Mouse (Mus musculus) gastrocnemius, postnatal 14 days (tissue): ENCODE results near the gene Ptpn12. TPM values are rescaled to one million over a fixed set of nuclear protein-coding genes. Genes with fewer than 3 reads are reported as not detected.

Source experiments
- DNase-seq: peaks from one replicate; pipeline ENCODE4 v3.0.0; 2021; ENCODE audit warnings: mixed read lengths
- intact Hi-C: fragments of 180-260 bp; cut with DNase I; formaldehyde crosslinking; loops from one replicate; pipeline ENCODE4 v1.15.1; 2025; ENCODE audit warnings: low total_unique reads
- long read RNA-seq, 2 experiments: library from polyadenylated mRNA; stranded (forward); transcript quantifications; one replicate each; pipeline ENCODE4 v2.0.0; 2021
- total RNA-seq, 2 experiments: library from RNA; stranded (reverse); gene quantifications; 2 replicates each; pipeline ENCODE4 v1.2.3; 2021

Ptpn12 gene
- 10 to 100 TPM; 19.6 to 21.2 TPM for total RNA-seq
- long read RNA-seq, experiment 1, partial matches to known transcripts: 0 of 2 reads
- long read RNA-seq, experiment 1, other reads (novel, unspliced or antisense): 1 of 2 reads
- long read RNA-seq, experiment 2, partial matches to known transcripts: 0 of 1 reads
- long read RNA-seq, experiment 2, other reads (novel, unspliced or antisense): 0 of 1 reads

DNA sequence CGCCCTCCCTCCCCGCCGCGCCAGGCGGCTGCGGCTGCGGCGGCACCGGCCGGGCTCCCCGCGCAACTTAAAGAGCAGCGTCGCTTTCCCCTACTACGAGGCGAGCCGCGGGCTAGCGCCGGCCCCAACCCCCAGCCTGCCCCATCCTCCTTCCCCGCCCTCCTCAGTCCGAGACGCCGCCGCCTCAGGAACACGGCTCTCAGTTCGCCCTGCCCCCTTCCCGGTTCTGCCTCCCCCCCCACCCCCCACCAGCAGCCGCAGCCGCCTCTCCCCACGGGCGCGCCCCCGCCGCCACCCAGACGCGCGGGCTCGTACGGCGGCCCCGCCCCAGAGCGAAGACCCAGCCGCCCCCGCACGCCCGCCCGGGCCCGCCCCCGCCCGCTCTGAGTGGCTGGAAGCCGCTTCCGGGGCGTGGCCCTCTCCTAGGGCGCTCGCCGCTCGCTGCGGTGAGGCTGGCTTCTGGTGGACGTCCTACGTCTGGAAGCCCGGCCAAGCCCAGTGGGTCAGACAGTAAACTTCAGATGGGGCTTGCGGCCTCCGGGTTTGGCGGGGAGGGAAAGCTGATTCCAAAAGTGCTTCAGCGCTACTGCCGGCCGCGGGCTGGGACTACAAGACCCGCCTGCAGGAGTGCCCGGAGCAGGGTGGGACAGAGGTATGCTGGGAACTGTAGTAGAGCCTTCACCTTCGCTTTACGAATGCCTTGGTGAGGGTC lies at the start of gene Ptpn12:
Gene Ptpn12, minus strand, starts transcription at position 92 of the 712 bp plus-strand sequence.
- intact Hi-C loops: no loop called here
- peak; percentile 98 for DNase-seq

DNA sequence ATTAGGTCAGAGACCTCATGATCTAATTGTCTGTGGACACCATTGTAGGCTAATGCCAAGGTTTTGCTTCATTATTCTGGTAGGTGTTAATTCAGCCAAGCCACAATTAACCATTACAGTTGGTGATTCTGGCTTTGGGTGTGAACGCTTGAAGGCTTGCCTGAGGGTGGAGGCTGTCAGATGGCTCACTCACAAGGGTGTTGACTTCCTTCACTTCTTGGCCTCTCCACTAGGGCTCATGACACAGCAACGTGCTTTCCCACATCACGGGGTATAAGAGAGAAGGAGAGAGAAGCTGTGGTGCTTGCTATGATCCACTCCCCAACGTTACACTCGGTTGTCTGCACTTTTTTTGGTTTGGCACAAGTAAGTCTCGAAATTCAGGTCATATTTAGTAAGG lies 35.5 kb upstream of the Ptpn12 start:
- DNase-seq: no peak
- intact Hi-C loops: no loop called here

DNA sequence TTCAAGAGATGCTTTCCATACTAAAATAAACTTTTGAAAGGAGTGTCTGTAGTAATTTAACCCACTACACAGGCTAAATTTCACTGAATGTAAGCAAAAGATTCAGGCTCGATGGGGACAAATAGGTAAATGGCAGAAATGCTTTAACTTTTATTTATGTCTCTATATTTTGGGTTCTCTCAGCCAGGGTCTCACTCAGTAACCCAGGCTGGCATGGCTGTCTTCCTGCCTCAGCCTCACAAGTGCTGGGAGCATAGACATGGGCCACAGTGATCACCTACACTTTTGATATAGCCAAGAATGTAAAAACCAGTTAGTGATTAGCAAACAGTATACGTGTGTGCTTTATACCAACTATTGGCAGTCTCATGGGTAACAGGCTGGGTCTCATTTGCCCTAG lies 1.5 kb upstream of the Ptpn12 start:
- no peak for DNase-seq
- intact Hi-C loops: no loop called here

DNA sequence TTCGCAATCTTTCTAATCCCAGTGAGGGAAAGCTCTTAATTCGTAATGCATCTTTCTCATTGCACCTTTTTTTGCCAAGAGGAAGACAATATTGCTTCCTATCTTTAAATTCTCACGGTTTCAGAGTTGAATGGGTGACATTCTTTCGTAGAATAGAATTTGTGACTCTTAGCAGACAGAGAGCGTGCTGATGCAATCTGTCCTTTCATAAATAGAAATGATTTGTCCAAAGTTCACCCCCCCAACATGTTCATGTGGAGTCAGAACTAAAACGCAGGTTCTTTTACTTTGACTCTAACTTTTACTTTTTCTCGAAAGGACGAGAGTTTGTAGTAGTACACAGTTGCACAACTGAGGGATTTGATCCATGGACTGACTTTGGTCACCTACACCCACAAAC lies 884 bp upstream of the Ptpn12 start:
- intact Hi-C loops: no loop called here
- no peak for DNase-seq

DNA sequence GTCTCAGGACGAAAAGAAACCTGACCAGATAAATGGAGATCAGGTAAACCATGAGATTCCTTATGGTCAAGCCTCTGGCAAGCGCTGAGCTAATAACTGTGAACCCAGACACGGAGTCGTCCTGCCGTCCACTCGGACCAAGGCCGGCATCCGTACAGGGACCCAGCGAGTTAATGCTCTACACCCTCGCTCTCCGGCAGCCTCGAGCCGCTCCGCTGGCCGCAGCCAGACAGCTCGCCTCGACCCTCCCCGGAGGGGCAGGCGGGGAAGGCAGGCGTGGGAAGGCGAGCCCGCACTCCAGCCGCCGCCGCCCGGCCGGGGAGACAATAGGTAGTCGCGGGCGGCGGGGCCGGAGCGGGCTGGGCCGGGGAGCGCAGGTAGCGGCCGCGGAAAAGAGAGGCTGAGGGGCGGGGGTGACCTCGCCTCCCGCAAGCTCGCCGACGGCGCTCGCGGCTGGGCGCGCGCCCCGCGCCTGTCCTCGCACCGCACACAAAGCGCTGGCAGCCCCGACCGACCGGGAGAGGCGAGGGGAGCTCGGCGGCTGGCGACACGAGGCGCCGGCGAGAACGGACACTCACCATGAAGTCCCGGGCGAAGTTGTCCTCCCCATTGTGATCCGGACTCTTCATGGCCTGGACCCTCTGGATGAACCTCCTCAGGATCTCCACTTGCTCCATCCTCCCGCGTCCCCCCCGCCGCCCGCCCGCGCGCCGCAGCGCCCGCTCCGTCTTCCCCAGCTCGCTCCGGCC lies 466 bp downstream of the Ptpn12 start:
- intact Hi-C loops: no loop called here
- DNase-seq: peak; percentile 55

DNA sequence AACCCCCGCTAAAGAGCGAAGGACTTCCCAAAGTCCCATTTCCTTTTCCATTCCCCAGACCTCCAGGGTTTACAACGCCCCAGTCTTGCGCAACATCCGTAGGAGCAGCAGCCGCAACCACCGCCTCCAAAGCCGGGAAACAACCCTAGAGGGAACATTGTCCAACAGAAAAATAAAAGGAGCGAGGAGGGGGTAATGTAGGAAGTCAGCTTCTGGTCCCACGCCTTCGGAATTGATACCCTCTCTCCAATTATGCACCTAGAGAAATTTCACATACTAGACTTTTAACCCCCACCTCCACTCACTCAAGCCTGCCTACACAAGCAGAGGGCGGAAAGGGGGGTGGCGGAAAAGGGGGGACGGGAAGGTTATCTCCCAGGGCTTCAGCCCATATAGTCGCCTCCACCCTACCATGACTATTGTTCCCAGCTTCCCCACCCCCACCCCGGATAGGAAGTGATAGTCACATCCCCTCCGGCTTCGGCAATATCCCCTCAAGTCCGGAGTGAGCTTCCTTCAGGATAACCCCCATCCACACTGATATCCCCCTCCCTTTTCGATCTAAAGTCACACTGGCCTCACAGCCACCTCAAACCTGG lies 1.1 kb downstream of the Ptpn12 start:
- intact Hi-C loops: no loop called here
- DNase-seq: peak; percentile 82

DNA sequence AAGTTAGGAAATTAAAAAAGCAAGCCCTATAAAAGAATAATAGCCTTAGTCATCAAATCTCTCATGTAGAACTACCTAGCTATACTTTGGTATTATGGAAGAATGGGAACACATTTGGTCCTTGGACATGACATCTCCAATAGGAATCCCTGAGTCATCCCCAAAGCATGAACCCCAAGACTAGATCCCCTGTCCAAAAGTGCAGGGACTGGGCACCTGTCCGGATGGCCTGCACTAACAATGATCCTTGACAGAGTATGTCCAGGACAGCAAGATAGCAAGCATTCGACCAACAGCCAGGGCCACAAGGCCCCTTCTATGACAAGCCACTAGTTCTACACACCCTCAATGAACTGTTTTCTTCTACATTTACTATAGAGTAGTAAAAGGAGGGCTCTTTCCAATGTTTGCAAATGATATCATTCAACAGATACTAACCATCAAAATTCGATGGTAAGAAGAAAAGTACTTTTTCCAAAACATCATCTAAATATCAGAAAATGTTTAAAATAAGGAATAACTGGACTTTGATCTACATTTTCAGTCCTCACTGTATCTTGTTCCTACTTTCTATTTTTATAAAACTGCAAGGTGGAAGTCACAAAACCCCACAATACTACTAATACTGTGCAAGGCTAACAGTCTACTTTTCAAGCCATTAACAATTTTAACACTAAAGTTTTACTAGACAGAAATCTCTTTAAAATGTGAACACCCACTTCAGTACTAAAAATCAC lies 2.0 kb downstream of the Ptpn12 start:
- DNase-seq: no peak
- intact Hi-C loops: no loop called here

DNA sequence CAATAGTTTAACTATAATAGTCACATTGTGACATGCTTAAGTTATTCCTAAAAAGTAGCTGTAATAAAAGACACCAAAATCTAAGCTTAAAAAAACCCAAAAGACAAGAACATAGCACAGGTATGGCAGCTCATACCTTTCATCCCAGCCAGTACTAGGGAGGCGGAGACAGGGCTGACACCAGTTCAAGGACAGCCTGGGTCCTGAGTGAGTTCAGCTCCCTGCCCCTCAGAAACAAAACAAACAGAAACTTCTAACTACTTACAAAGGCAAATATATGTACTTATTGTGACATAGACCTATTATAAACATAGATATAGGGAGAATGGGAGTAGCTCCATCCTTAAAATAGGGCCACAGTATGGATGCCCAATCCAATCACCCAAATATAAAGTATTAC lies 3.2 kb downstream of the Ptpn12 start:
- intact Hi-C loops: no loop called here
- DNase-seq: no peak

DNA sequence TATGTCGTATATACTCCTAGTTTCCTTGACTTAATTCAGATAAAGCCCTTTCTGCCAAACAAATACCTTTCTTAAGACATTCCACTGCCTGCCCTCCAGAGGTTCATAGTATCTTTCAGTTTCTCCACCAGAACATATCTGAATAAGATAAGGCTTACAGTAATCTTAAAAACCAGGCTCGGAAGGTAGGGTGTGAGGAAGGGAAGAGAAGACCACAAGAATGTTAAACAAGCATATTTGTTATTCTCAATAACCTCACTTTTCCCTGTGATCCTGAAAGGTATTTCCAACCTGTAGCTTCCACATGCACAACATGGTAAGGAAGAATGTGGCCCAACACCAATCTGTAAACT lies 5.0 kb downstream of the Ptpn12 start:
- intact Hi-C loops: no loop called here
- DNase-seq: no peak

DNA sequence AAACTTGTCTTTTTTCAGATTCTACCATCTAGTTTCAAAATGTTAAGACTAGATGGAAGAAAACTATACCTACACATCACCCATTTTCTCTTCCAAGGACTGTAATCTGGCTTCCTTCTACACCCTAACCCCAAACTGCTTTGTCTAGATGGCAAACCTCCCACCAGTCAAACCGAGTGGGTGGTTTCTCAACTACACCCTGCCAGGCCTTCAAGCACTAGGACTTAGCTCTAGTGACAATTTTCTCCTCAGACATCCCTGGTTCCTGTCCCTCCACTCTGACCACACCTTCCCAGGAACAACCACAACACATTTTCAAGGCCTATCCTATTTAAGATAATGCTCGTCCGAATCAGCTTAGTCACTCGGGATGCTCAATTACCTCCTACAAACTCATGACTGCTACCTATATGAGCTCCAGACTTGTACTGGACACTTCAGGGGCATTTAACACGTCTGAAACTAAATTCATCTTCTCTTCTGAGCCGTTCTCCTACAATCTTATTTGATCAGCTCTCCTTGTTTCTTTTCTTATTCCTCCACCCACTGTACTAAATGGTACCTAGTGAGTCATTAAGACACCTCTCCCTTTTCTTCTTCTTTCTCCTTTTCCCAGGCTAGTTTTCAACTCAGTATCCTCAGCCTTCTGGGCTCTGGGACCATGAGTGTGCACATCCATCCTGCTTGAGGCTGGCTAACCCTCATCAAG lies 5.5 kb downstream of the Ptpn12 start:
- intact Hi-C loops: no loop called here
- DNase-seq: no peak

DNA sequence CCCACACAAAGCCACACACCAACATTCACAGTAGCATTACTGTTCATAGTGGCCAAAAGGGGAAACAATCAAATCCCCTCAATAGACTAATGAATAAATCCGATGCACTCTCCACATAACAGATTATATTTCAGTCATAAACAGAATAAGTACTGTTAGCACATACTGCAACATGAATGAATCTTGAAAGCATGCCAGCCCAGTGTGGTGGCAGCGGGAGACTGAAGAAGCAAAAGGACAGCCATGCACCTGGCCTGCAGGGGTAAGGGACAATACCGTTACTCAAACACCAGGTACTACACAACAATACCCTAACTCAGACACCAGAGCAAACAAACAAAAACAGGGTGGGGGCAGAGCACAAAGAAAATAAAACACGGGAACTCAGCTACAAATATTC lies 6.7 kb downstream of the Ptpn12 start:
- no peak for DNase-seq
- intact Hi-C loops: no loop called here

DNA sequence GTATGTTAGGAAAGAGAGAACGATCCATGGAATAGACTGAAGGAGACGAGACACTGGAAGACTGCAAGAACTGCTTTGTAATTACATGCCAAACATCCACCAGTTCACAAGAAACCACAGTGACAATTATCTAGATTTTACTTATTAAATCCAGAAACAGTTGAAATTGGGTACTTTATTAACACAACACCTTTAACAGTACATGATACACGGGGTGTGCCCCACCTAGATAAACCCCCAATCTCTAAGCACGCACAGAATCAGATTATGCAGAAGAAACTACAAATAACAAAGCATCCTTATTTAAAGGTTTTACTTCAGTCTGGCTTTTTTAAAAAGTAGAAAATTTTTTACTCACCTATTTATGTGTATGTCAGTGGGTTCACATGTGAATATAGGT lies 8.6 kb downstream of the Ptpn12 start:
- no peak for DNase-seq
- intact Hi-C loops: no loop called here

DNA sequence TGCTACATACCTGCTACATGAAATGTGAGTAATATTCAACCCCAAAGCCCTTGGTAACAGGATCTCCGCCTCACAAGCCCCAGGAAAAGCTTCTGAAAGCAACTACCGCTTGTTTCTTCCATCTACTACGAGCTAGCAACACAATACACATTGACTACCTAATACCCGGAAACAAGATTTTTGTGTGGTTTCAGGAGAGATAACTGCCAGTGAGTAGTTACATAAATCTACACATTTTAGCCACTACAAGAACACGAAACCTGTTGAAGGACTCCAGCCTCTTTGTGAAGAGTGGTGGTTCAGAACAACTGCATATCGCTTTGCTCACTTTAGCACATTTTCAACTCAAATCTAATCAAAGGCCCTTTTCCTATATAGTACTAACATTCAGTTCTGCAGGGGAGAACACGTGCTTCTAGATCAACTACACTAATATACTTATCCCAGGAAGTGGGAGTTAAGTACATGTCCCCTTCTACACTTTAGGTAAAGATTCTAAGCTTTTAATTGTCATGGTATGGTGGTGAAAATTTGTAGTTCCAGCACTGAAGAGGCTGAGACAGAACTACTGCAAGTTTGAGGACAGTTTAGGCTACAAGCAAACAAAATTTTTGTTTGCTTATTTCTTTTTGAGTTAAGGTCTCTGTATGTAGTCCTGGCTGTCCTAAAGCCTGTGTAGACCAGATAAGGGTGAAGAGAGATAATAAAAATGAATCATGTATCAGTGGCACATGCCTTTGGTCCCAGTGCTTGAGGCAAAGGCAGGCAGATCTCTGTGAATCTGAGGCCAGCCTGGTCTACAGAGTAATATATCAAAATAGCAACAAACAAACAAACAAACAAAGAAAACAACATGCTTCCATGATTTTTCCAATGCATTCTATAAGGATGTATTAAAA lies 9.3 kb downstream of the Ptpn12 start:
- no peak for DNase-seq
- intact Hi-C loops: no loop called here

DNA sequence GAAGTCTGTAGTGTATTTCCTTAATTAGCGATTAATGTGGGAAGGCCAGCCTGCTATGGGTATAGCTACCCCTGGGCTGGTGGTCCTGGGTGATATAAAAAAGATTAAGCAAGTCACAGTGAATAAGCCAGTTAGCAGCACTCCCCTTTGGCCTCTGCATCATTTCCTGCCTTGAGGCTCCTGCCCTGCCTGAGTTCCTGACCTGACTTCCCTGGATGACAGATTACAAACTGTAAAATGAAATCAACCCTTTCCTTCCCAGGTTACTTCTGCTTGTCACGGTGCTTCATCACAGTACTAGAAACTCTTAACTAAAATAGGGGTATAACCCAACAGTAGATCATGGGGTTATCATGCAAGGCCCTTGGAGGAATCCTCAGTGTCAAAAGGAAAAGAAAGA lies 10.2 kb downstream of the Ptpn12 start:
- DNase-seq: no peak
- intact Hi-C loops: loop anchor here (2.0 kb wide), 1 partner anchor 77 kb away; no protein-coding TSS in a partner anchor

DNA sequence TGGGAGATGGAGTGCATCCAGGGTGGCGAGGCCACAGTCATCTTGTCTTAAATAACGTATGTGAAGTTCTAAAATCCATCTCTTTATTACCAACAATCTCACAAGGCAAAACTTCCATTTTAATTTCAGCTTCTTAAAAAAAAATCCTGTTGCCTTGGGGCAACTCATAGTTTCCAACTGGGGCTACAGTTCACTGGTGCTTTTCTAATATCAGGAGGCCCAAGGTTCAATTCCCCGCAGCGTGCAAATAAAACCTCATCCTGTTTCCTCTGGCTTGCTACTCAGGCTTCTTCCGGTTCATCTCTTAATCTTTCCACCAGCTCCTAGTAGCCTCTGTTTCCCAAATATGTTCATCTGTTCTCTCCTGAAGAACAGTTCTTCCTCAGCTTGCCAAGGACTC lies 17.6 kb downstream of the Ptpn12 start:
- no peak for DNase-seq
- intact Hi-C loops: no loop called here

DNA sequence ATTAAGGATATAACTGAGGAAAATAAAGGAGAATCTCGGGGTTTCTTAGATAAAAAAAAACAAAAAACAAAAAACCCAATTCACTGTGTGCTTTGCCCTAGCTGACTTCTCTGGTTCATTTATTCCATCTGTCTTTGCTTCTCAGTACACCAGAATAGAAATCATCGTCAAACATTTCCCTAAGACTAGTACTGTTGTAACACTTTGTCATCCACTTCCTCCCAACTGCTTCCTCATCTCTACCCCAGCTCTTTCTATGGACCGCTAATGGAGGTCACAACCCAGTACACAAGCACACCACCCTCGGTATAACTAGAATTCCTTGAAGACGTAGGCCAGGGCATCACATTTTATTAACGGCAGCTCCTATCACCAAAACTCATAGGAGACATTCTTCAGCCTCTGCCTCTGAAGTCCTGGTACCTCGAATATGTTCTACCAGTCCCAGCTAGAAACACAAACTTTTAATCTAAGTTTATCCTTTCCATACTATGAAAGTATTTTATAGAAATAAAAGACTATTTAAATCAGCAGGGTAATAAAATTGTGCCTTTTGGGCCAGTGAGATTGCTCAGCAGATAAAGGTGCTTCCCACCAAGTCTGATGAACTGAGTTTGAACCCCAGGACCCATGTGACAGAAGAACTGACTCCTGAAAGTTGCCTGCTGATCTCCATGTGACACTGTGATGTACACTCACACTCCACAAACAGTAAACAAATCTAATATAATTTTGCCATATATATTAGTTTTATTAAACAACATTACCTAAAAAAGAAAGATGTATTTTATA lies 19.8 kb downstream of the Ptpn12 start:
- intact Hi-C loops: no loop called here
- DNase-seq: no peak

DNA sequence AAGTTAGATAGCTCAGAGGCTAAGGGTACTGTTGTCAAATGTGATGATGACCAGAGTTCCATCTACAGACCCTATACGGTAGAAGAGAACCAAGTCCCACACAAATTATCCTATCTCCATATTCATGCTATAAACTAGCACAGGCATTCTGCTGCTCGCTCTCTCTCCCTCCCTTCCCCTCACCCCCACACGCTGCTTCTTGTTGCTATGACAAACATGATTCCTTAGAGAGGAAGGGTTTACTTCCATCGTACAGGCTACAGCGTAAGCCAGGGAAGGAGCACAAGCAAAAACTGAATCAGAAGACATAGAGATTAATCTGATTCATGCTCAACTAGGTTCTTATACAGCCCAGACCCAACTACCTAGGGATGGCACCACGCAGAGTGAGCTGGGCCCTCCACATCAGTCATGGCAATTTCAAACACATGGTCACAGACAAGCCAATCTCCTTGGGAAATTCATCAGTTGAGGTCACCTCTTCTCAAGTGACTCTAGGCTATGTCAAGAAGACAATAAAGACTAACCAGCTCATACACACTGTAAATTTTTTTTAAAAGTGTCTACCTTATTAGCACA lies 21.2 kb downstream of the Ptpn12 start:
- intact Hi-C loops: no loop called here
- DNase-seq: no peak
